ENCODE assay signal across 7 mouse cellular contexts in the genomic region with DNA sequence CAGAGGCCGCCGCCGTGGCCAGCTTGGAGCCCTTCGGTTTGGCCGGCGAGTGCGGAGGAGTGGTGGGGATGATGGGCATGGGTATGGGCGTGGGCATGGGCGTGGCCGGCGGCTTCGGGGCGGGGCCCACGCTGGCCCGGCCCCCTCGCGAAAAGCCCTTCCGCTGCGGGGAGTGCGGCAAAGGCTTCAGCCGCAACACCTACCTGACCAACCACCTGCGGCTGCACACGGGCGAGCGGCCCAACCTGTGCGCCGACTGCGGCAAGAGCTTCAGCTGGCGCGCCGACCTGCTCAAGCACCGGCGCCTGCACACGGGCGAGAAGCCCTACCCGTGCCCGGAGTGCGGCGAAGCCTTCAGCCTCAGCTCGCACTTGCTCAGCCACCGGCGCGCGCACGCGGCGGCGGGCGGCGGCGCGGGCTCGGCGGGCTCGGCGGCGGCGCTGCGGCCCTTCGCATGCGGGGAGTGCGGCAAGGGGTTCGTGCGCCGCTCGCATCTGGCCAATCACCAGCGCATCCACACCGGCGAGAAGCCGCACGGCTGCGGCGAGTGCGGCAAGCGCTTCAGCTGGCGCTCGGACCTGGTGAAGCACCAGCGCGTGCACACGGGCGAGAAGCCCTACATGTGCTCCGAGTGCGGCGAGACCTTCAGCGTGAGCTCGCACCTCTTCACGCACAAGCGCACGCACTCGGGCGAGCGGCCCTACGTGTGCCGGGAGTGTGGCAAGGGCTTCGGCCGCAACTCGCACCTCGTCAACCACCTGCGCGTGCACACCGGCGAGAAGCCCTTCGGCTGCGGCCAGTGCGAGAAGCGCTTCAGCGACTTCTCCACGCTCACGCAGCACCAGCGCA. TPM values are rescaled to one million over a fixed set of nuclear protein-coding genes. Genes with fewer than 3 reads are reported as not detected.
A peak's percentile ranks its signal among the peaks of the same experiment; 100 is the strongest.
DNase-seq lines count a peak whose midpoint lies in the region; ATAC-seq lines count a peak whose summit lies in the region.

No protein-coding gene starts in this region.

- H3K4me3 ChIP-seq in limb, embryonic 13.5 days: peak overlapping the region; percentile 66
- peak overlapping the region; percentile 51 for H3K4me3 ChIP-seq in midbrain, embryonic 15.5 days

- peak overlapping the region; percentile 70 for H3K9ac ChIP-seq in limb, embryonic 13.5 days
- peak overlapping the region; percentile 39 for H3K9ac ChIP-seq in midbrain, embryonic 15.5 days

- peak overlapping the region; percentile 98 for H3K4me2 ChIP-seq in limb, embryonic 13.5 days (replicated peaks)
- H3K4me2 ChIP-seq in midbrain, embryonic 15.5 days: peak overlapping the region; percentile 85

- no peaks in the 10 kb centered on the region for H3K9me3 ChIP-seq in limb, embryonic 13.5 days
- H3K9me3 ChIP-seq in midbrain, embryonic 15.5 days: no peaks in the 10 kb centered on the region

- no peak overlapping the region for H3K27ac ChIP-seq in limb, embryonic 13.5 days
- H3K27ac ChIP-seq in midbrain, embryonic 15.5 days: 0 out of 2 replicates have a peak overlapping the region, but pooled peaks have one; percentile 14

- peaks cover 6% of the 10 kb centered on the region for H3K36me3 ChIP-seq in limb, embryonic 13.5 days
- H3K36me3 ChIP-seq in midbrain, embryonic 15.5 days (replicated peaks): no peaks in the 10 kb centered on the region

- under 1% methylated on average over 101 of the region's 110 CpGs for WGBS in limb, embryonic 13.5 days
- WGBS in midbrain, embryonic 15.5 days: under 1% methylated on average over 110 of the region's 110 CpGs

- H3K4me1 ChIP-seq in limb, embryonic 13.5 days: peaks cover 10% of the 10 kb centered on the region
- H3K4me1 ChIP-seq in midbrain, embryonic 15.5 days: peaks cover 23% of the 10 kb centered on the region

- DNase-seq in adrenal gland, postnatal 36 days: peak; percentile 87 to 89
- DNase-seq in embryo, embryonic 9.5 days (ENCODE audit: extremely low spot score): peak; percentile 89
- DNase-seq in kidney, adult 18-20 months: peak; percentile 85
- DNase-seq in spleen, postnatal 4 days (ENCODE audit: low spot score in 2 of 2): peak; percentile 45 to 75

- ATAC-seq in granulocyte monocyte progenitor cell, adult 5-6 weeks (replicated peaks; ENCODE audit: poor library complexity, severe bottlenecking): peak; percentile 75
- ATAC-seq in limb, embryonic 13.5 days (ENCODE audit: low FRiP score, low read depth): peak; percentile 91
- peak; percentile 91 for ATAC-seq in midbrain, embryonic 15.5 days (replicated peaks)

- peaks cover 51% of the 10 kb centered on the region for H3K27me3 ChIP-seq in limb, embryonic 13.5 days
- peaks cover 6% of the 10 kb centered on the region; the same call in 1 of the 2 replicates for H3K27me3 ChIP-seq in midbrain, embryonic 15.5 days (replicated peaks)

RNA-seq across cellular contexts. Expression of a gene that starts 29.1 kb away (rescaled TPM):
- total RNA-seq in adrenal gland, postnatal 36 days (2021): not detected
- total RNA-seq in granulocyte monocyte progenitor cell, adult 5-6 weeks (2014; fragmentation: Nextera tagmentation): not detected in 2 replicates
- total RNA-seq in granulocyte monocyte progenitor cell, adult 5-6 weeks (2017): not detected in 2 replicates
- polyA plus RNA-seq in limb, embryonic 13.5 days (2015; fragmentation: Nextera tagmentation; extraction: Ambion mirVana): not detected in 2 replicates
- 0.31 TPM in 1 of 2 replicates, not detected in the other for polyA plus RNA-seq in midbrain, embryonic 15.5 days (2015; fragmentation: Nextera tagmentation; extraction: Ambion mirVana)

RNA-seq across cellular contexts. Expression of a gene that starts 45.6 kb away (rescaled TPM):
- total RNA-seq in adrenal gland, postnatal 36 days (2021): 1 to 10 TPM; 5.1 to 5.8 TPM
- 1.4 and 3.5 TPM in 2 replicates for total RNA-seq in granulocyte monocyte progenitor cell, adult 5-6 weeks (2014; fragmentation: Nextera tagmentation)
- 0.36 and 1.5 TPM in 2 replicates for total RNA-seq in granulocyte monocyte progenitor cell, adult 5-6 weeks (2017)
- polyA plus RNA-seq in limb, embryonic 13.5 days (2015; fragmentation: Nextera tagmentation; extraction: Ambion mirVana): 8.5 and 9.0 TPM in 2 replicates
- polyA plus RNA-seq in midbrain, embryonic 15.5 days (2015; fragmentation: Nextera tagmentation; extraction: Ambion mirVana): 19.8 TPM in 2 replicates
